In the genomic region with DNA sequence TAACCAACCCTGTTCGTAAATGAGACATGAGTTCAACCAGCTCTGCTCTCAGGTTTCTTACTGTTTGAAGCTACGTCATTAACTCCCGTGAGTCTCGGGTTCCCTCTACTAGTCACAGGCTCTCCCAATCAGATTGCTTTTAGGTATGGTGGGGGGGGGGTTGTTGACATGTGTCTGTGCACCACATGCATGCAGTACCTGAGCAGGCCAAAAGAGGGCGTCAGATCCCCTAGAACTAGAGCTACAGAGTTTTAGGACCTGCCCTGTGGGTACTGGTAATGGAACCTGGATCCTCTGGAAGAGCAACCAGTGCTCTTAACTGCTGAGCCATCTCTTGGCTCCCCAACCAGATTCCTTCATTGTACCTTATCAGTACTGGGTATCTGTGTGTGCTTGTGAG, we compare ENCODE assay signal across 15 mouse cellular contexts. TPM values are rescaled to one million over a fixed set of nuclear protein-coding genes. Genes with fewer than 3 reads are reported as not detected.
A peak's percentile ranks its signal among the peaks of the same experiment; 100 is the strongest.
DNase-seq lines count a peak whose midpoint lies in the region; ATAC-seq and TF ChIP-seq lines count a peak whose summit lies in the region.
"Had no signal": no experiment of that assay in that cellular context is flagged by ENCODE, and none has a peak within 500 bp of the region (broad histone marks: within the 10 kb centered on the region; RNA-seq: fewer than 3 reads in every experiment).

No protein-coding gene starts in this region.

- TF ChIP-seq RAD21 in CH12.LX (IDR thresholded peaks at IDR 0.05; ENCODE audit: low read depth, low read length) = no peak

- TF ChIP-seq CTCF in CH12.LX (conservative IDR thresholded peaks at IDR 0.05 in 1 of 2, IDR thresholded peaks at IDR 0.05 in 1 of 2; ENCODE audit: low read depth in 2 of 2, low read length in 2 of 2) = peak in 1 of 2 experiments; percentile 35; a peak in 2 of 4 replicates
- no peak for TF ChIP-seq CTCF in lung, adult 2 months (IDR thresholded peaks at IDR 0.05; ENCODE audit: insufficient read depth, low read length)

- no peak overlapping the region for H3K4me2 ChIP-seq in kidney, embryonic 16.5 days (replicated peaks; ENCODE audit: low read depth, low read length)
- no peak overlapping the region for H3K4me2 ChIP-seq in CH12.LX (ENCODE audit: insufficient read depth, low read depth, poor library complexity, severe bottlenecking)
- H3K4me2 ChIP-seq: forebrain, embryonic 13.5 days; midbrain, embryonic 11.5 days; neural tube, embryonic 12.5 days had no signal

- H3K9ac ChIP-seq in kidney, embryonic 16.5 days (replicated peaks; ENCODE audit: low read length) = no peak overlapping the region
- H3K9ac ChIP-seq in CH12.LX (ENCODE audit: insufficient read depth, low read depth) = no peak overlapping the region
- H3K9ac ChIP-seq: forebrain, embryonic 13.5 days; neural tube, embryonic 12.5 days had no signal

- WGBS in kidney, embryonic 16.5 days = 32% methylated on average over 5 of the region's 5 CpGs
- WGBS in lung, adult 2 months = 69% methylated on average over 5 of the region's 5 CpGs

- no peak for ATAC-seq in kidney, embryonic 16.5 days (ENCODE audit: low FRiP score, low TSS enrichment)
- ATAC-seq: forebrain, embryonic 13.5 days; inflammation-experienced regulatory T-cells, adult 6 months had no signal

- dilution Hi-C loops in CH12.LX (cut with MboI; ENCODE audit: extremely low pct_ligation_motif_present, extremely low pct_unique_long_range_greater_than_20kb, low sequenced_read_pairs) = no loop called here

- in situ Hi-C loops in CH12.LX (cut with MboI; ENCODE audit: low pct_ligation_motif_present, low pct_unique_long_range_greater_than_20kb, low sequenced_read_pairs) = no loop called here

- no peaks in the 10 kb centered on the region for H3K9me3 ChIP-seq in kidney, embryonic 16.5 days (ENCODE audit: low read length)
- no peaks in the 10 kb centered on the region for H3K9me3 ChIP-seq in CH12.LX (replicated peaks; ENCODE audit: low read length)
- H3K9me3 ChIP-seq: forebrain, embryonic 13.5 days; neural tube, embryonic 12.5 days had no signal

- no peak overlapping the region for H3K27ac ChIP-seq in kidney, embryonic 16.5 days (ENCODE audit: low read length)
- no peak overlapping the region for H3K27ac ChIP-seq in CH12.LX (ENCODE audit: insufficient read depth, low read depth)
- H3K27ac ChIP-seq: forebrain, embryonic 13.5 days; neural tube, embryonic 12.5 days had no signal

- H3K4me1 ChIP-seq in kidney, embryonic 16.5 days (ENCODE audit: insufficient read depth, low read length) = no peaks in the 10 kb centered on the region
- peaks cover 6 to 13% of the 10 kb centered on the region in 2 experiments for H3K4me1 ChIP-seq in CH12.LX (ENCODE audit: control insufficient read depth in 1 of 2, insufficient read depth in 2 of 2)
- no peaks in the 10 kb centered on the region for H3K4me1 ChIP-seq in lung, adult 2 months (ENCODE audit: control insufficient read depth, insufficient read depth, low read length)
- H3K4me1 ChIP-seq: forebrain, embryonic 13.5 days; neural tube, embryonic 12.5 days had no signal

- H3K36me3 ChIP-seq in kidney, embryonic 16.5 days (ENCODE audit: insufficient read depth, low read length) = no peaks in the 10 kb centered on the region
- H3K36me3 ChIP-seq in CH12.LX (replicated peaks in 1 of 2; ENCODE audit: control insufficient read depth in 1 of 2, insufficient read depth in 1 of 2, low read length in 1 of 2) = no peaks in the 10 kb centered on the region
- H3K36me3 ChIP-seq: neural tube, embryonic 12.5 days had no signal

- TF ChIP-seq POLR2A in CH12.LX (IDR thresholded peaks at IDR 0.05; ENCODE audit: low read depth, low read length) = no peak
- TF ChIP-seq POLR2A in lung, adult 2 months (IDR thresholded peaks at IDR 0.05; ENCODE audit: borderline replicate concordance, extremely low read depth, low read depth, low read length) = no peak

- H3K79me2 ChIP-seq in CH12.LX (replicated peaks; ENCODE audit: control insufficient read depth, extremely low read depth, insufficient read depth, poor library complexity, severe bottlenecking) = no peaks in the 10 kb centered on the region

- DNase-seq in kidney, postnatal 4 days = peak; percentile 18 to 32
- peak; percentile 15 for DNase-seq in CH12.LX (ENCODE audit: extremely low read depth)
- peak; percentile 9 for DNase-seq in NIH3T3 (ENCODE audit: low read depth)
- peak; percentile 60 for DNase-seq in testis, postnatal 10 days (ENCODE audit: low spot score)
- DNase-seq in lung, adult 2 months = no peak
- DNase-seq in lung, postnatal 25 days (ENCODE audit: low spot score) = no peak
- DNase-seq: cerebellum, adult 2 months; heart, postnatal 10 days; lung, adult 18-20 months had no signal

- no peak for TF ChIP-seq EP300 in CH12.LX (IDR thresholded peaks at IDR 0.05; ENCODE audit: low read length)

- H3K27me3 ChIP-seq in kidney, embryonic 16.5 days (ENCODE audit: insufficient read depth, low read length) = no peaks in the 10 kb centered on the region
- H3K27me3 ChIP-seq in CH12.LX (replicated peaks) = no peaks in the 10 kb centered on the region
- H3K27me3 ChIP-seq: forebrain, embryonic 13.5 days; neural tube, embryonic 12.5 days had no signal

- no peak overlapping the region for H3K4me3 ChIP-seq in kidney, embryonic 16.5 days (ENCODE audit: low read length)
- no peak overlapping the region for H3K4me3 ChIP-seq in CH12.LX (replicated peaks in 1 of 3; ENCODE audit: low read depth in 2 of 3, low read length in 2 of 3, poor library complexity in 1 of 3)
- H3K4me3 ChIP-seq in lung, adult 2 months (replicated peaks; ENCODE audit: extremely low read depth, low read depth, low read length) = no peak overlapping the region
- H3K4me3 ChIP-seq: forebrain, embryonic 13.5 days; neural tube, embryonic 12.5 days had no signal

TF ChIP-seq in CH12.LX, 34 proteins besides CTCF, POLR2A, EP300 and RAD21:
- TF ChIP-seq IRF4 (IDR thresholded peaks at IDR 0.05; ENCODE audit: low read depth, low read length) = no peak
- no peak for TF ChIP-seq ZC3H11A (IDR thresholded peaks at IDR 0.05; ENCODE audit: low read depth, low read length)
- no peak for TF ChIP-seq PAX5 (IDR thresholded peaks at IDR 0.05; ENCODE audit: low read length)
- no peak for TF ChIP-seq UBTF (IDR thresholded peaks at IDR 0.05; ENCODE audit: low read depth, low read length)
- TF ChIP-seq ETS1 (conservative IDR thresholded peaks at IDR 0.05; ENCODE audit: low read depth, low read length) = no peak
- no peak for TF ChIP-seq CHD1 (IDR thresholded peaks at IDR 0.05; ENCODE audit: low read depth, low read length)
- TF ChIP-seq MAFK (IDR thresholded peaks at IDR 0.05; ENCODE audit: insufficient replicate concordance, low read length) = no peak
- TF ChIP-seq TCF12 (IDR thresholded peaks at IDR 0.05; ENCODE audit: low read depth, low read length) = no peak
- no peak for TF ChIP-seq JUN (IDR thresholded peaks at IDR 0.05; ENCODE audit: insufficient read depth, low read depth, low read length)
- no peak for TF ChIP-seq JUND (conservative IDR thresholded peaks at IDR 0.05; ENCODE audit: low read depth, low read length)
- TF ChIP-seq HCFC1 (IDR thresholded peaks at IDR 0.05; ENCODE audit: low read depth, low read length) = no peak
- no peak for TF ChIP-seq CHD2 (IDR thresholded peaks at IDR 0.05; ENCODE audit: low read length)
- TF ChIP-seq ZNF384 (IDR thresholded peaks at IDR 0.05; ENCODE audit: low read depth, low read length) = no peak
- no peak for TF ChIP-seq USF2 (conservative IDR thresholded peaks at IDR 0.05; ENCODE audit: low read depth, low read length)
- no peak for TF ChIP-seq GABPA (IDR thresholded peaks at IDR 0.05; ENCODE audit: insufficient replicate concordance, low read depth, low read length)
- TF ChIP-seq SIN3A (IDR thresholded peaks at IDR 0.05; ENCODE audit: low read length) = no peak
- TF ChIP-seq MEF2A (IDR thresholded peaks at IDR 0.05; ENCODE audit: borderline replicate concordance, low read depth, low read length) = no peak
- TF ChIP-seq BHLHE40 (IDR thresholded peaks at IDR 0.05; ENCODE audit: low read depth, low read length) = no peak
- no peak for TF ChIP-seq ZMIZ1 (IDR thresholded peaks at IDR 0.05; ENCODE audit: low read depth, low read length)
- no peak for TF ChIP-seq ELF1 (IDR thresholded peaks at IDR 0.05; ENCODE audit: low read depth, low read length)

RNA-seq across cellular contexts. Expression of gene Elp6, which starts 29.1 kb away (rescaled TPM):
- 29.6 and 32.4 TPM in 2 replicates for polyA plus RNA-seq in kidney, embryonic 16.5 days (2015; fragmentation: Nextera tagmentation; extraction: Ambion mirVana)
- total RNA-seq in CH12.LX (2012; rRNA removed) (32.4 and 35.4 TPM in 2 replicates), CH12.LX (2014; rRNA removed) (42.6 and 44.7 TPM in 2 replicates)
- 24.2 and 25.3 TPM in 2 replicates for polyA plus RNA-seq in CH12.LX (2012; ENCODE audit: insufficient read length, low read depth)
- polyA plus RNA-seq in lung, adult 2 months (2012; rRNA removed) = 6.2 and 8.2 TPM in 2 replicates

RNA-seq across cellular contexts. Expression of gene Cspg5, which starts 32.3 kb away (rescaled TPM):
- polyA plus RNA-seq in kidney, embryonic 16.5 days (2015; fragmentation: Nextera tagmentation; extraction: Ambion mirVana) = 1.7 and 2.5 TPM in 2 replicates
- total RNA-seq in CH12.LX (2012; rRNA removed) (0.72 and 0.76 TPM in 2 replicates), CH12.LX (2014; rRNA removed) (0.36 and 0.40 TPM in 2 replicates)
- 0.49 and 0.97 TPM in 2 replicates for polyA plus RNA-seq in CH12.LX (2012; ENCODE audit: insufficient read length, low read depth)
- 0.61 and 0.71 TPM in 2 replicates for polyA plus RNA-seq in lung, adult 2 months (2012; rRNA removed)
- total RNA-seq: granulocyte monocyte progenitor cell, adult 5-6 weeks had no signal

RNA-seq across cellular contexts. Expression of gene Scap, which starts 57.2 kb away (rescaled TPM):
- 37.7 and 38.7 TPM in 2 replicates for polyA plus RNA-seq in kidney, embryonic 16.5 days (2015; fragmentation: Nextera tagmentation; extraction: Ambion mirVana)
- total RNA-seq in CH12.LX (2012; rRNA removed) (38.1 and 40.4 TPM in 2 replicates), CH12.LX (2014; rRNA removed) (24.7 and 25.0 TPM in 2 replicates)
- polyA plus RNA-seq in CH12.LX (2012; ENCODE audit: insufficient read length, low read depth) = 39.9 and 48.9 TPM in 2 replicates
- polyA plus RNA-seq in lung, adult 2 months (2012; rRNA removed) = 36.7 and 42.1 TPM in 2 replicates

Comparison
In these comparisons a context has a peak if more than half of its experiments do, and no peak if none do; other contexts are left out.
1. DNase-seq: peak in kidney, postnatal 4 days (2 of 2), CH12.LX (single experiment), NIH3T3 (single experiment) and testis, postnatal 10 days (single experiment); none in lung, adult 2 months (single experiment) and lung, postnatal 25 days (single experiment).